Mouse (Mus musculus) heart, postnatal 0 days (tissue): ENCODE data around the gene Selenon. TPM values are rescaled to one million over a fixed set of nuclear protein-coding genes. Genes with fewer than 3 reads are reported as not detected.
"Not testable (repeated sequence)": the region's sequence is repeated elsewhere in the genome, so short reads cannot be mapped to it uniquely, and the experiment has no call there.

Source experiments
- ATAC-seq: fragments of 200-750 bp; cut with Nextera tagmentation; 2 replicates; pipeline ENCODE4 v1.8.0; 2017; ENCODE audit warnings: low read depth, moderate number of reproducible peaks, moderate library complexity; ENCODE audit not compliant: insufficient read depth
- DNase-seq: peaks from one replicate; pipeline ENCODE4 v3.0.0-alpha.2; 2016; ENCODE audit warnings: low spot score
- H3K27ac ChIP-seq: fragments of 300-500 bp; sonication (generic); 2 replicates; pipeline ENCODE4 v1.5.1; 2014; ENCODE audit warnings: low read depth, mild to moderate bottlenecking
- H3K27me3 ChIP-seq: fragments of 300-500 bp; sonication (generic); 2 replicates; pipeline ENCODE4 v1.6.1; 2014; ENCODE audit warnings: low read length, mixed read lengths; ENCODE audit not compliant: control insufficient read depth, insufficient read depth
- H3K36me3 ChIP-seq: fragments of 300-500 bp; sonication (generic); replicated peaks from 2 replicates; pipeline ENCODE4 v1.6.1; 2014; ENCODE audit warnings: low read length, mixed read lengths; ENCODE audit not compliant: control insufficient read depth, insufficient read depth
- H3K4me1 ChIP-seq: fragments of 300-500 bp; sonication (generic); 2 replicates; pipeline ENCODE4 v1.6.1; 2014; ENCODE audit warnings: antibody characterized with exemption; ENCODE audit not compliant: control insufficient read depth, insufficient read depth
- H3K4me2 ChIP-seq: fragments of 300-500 bp; sonication (generic); 2 replicates; pipeline ENCODE4 v1.6.1; 2014; ENCODE audit warnings: low read depth, mild to moderate bottlenecking, low read length, moderate library complexity
- H3K4me3 ChIP-seq: fragments of 300-500 bp; sonication (generic); 2 replicates; pipeline ENCODE4 v1.5.1; 2014; ENCODE audit warnings: low read depth, low read length
- H3K9ac ChIP-seq: fragments of 300-500 bp; sonication (generic); replicated peaks from 2 replicates; pipeline ENCODE4 v1.6.1; 2014; ENCODE audit warnings: low read depth, low read length, mixed read lengths
- H3K9me3 ChIP-seq: fragments of 300-500 bp; sonication (generic); replicated peaks from 2 replicates; pipeline ENCODE4 v1.6.1; 2016; ENCODE audit warnings: low read length; ENCODE audit not compliant: control insufficient read depth
- CTCF ChIP-seq: IDR thresholded peaks from 2 replicates; pipeline ENCODE4 v1.5.1; 2016; ENCODE audit warnings: antibody characterized with exemption, control low read depth, low read depth
- EP300 ChIP-seq: IDR thresholded peaks from 2 replicates; pipeline ENCODE4 v1.6.1; 2016; ENCODE audit warnings: antibody characterized with exemption, low read depth
- WGBS: fragments of 180-500 bp; shearing (Covaris S2); extraction: QIAGEN DNeasy Blood & Tissue Kit; methylation state at CpG from one replicate; pipeline ENCODE4 v1.1.7; 2014; 5-methylcytosine and 5-hydroxymethylcytosine counted together
- polyA plus RNA-seq: library from polyadenylated mRNA; unstranded; fragments of >200 nt; fragmentation: Nextera tagmentation; extraction: Ambion mirVana; gene quantifications from 2 replicates; pipeline ENCODE4 v1.2.1, GENCODE M21; 2015
- total RNA-seq: library from RNA; depleted of rRNA; stranded (reverse); fragments of >200 nt; gene quantifications from 2 replicates; pipeline ENCODE4 v1.2.3, GENCODE M21; 2014; ENCODE audit warnings: low replicate concordance

Selenon gene
- total and polyA plus RNA-seq, 2 experiments from 2014 or later, result 6.8 to 18.2 TPM

GRCm38 (mm10) chr4:134503686-134504357 is 48.1 kb downstream of the Selenon start:
- Histone ChIP-seq H3K27me3 (no peaks in the 10 kb centered on the region), H3K4me1 (no peaks in the 10 kb centered on the region), H3K9ac (no peak overlapping the region), H3K9me3 (no peaks in the 10 kb centered on the region; the same call in 1 of the 2 replicates), H3K4me3 (no peak overlapping the region), H3K27ac (no peak overlapping the region), H3K36me3 (peaks cover 11% of the 10 kb centered on the region; the same call in 1 of the 2 replicates), H3K4me2 (no peak overlapping the region)
- 67% methylated on average over 4 of the region's 4 CpGs for whole genome bisulfite sequencing
- DNase-seq (no peak), ATAC-seq (no peak)
- no peak for TF ChIP-seq CTCF
- TF ChIP-seq EP300, result no peak

GRCm38 (mm10) chr4:134501095-134501494 is 50.9 kb downstream of the Selenon start:
- no peaks in the 10 kb centered on the region; the same call in 1 of the 2 replicates for H3K9me3 ChIP-seq
- DNase-seq, result no peak
- no peak overlapping the region for H3K4me2 ChIP-seq
- H3K36me3 ChIP-seq, result no peaks in the 10 kb centered on the region
- ATAC-seq, result no peak
- peaks cover 19% of the 10 kb centered on the region for H3K4me1 ChIP-seq
- no peak overlapping the region for H3K27ac ChIP-seq
- no peak for TF ChIP-seq CTCF
- no peak for TF ChIP-seq EP300
- WGBS, result 82% methylated on average over 6 of the region's 6 CpGs
- no peak overlapping the region for H3K4me3 ChIP-seq
- no peak overlapping the region for H3K9ac ChIP-seq
- H3K27me3 ChIP-seq, result no peaks in the 10 kb centered on the region

GRCm38 (mm10) chr4:134498983-134499382 is 53.0 kb downstream of the Selenon start:
- H3K27me3 ChIP-seq, H3K4me3 ChIP-seq, H3K27ac ChIP-seq, H3K9me3 ChIP-seq, ATAC-seq, H3K36me3 ChIP-seq, DNase-seq, H3K4me2 ChIP-seq, H3K9ac ChIP-seq: not testable (repeated sequence)
- H3K4me1 ChIP-seq, result peaks cover 36% of the 10 kb centered on the region
- WGBS, result 74% methylated on average over 6 of the region's 6 CpGs

- no peak overlapping the region for H3K9ac ChIP-seq
- H3K27me3 ChIP-seq, result no peaks in the 10 kb centered on the region
- ATAC-seq (no peak), DNase-seq (no peak)
- no peaks in the 10 kb centered on the region for H3K9me3 ChIP-seq
- WGBS, result 53% methylated on average over 12 of the region's 12 CpGs
- H3K4me1 ChIP-seq, result peaks cover 36% of the 10 kb centered on the region
- peak overlapping the region; percentile 96 for H3K4me2 ChIP-seq
- H3K27ac ChIP-seq, result no peak overlapping the region
- H3K36me3 ChIP-seq, result no peaks in the 10 kb centered on the region
- no peak overlapping the region for H3K4me3 ChIP-seq
- no peak for TF ChIP-seq CTCF
- TF ChIP-seq EP300, result no peak
Observed at GRCm38 (mm10) chr4:134497986-134498731, 53.8 kb downstream of the Selenon start.

- H3K9ac ChIP-seq, result peak overlapping the region; percentile 59
- H3K27ac ChIP-seq, result peak overlapping the region; percentile 81
- no peak for DNase-seq
- peak overlapping the region; percentile 60 for H3K4me3 ChIP-seq
- no peaks in the 10 kb centered on the region for H3K27me3 ChIP-seq
- H3K36me3 ChIP-seq, result no peaks in the 10 kb centered on the region
- H3K4me1 ChIP-seq, result peaks cover 36% of the 10 kb centered on the region
- whole genome bisulfite sequencing, result 4% methylated on average over 6 of the region's 6 CpGs
- H3K4me2 ChIP-seq, result peak overlapping the region; percentile 96
- H3K9me3 ChIP-seq, result no peaks in the 10 kb centered on the region
- ATAC-seq, result no peak; the same call in 1 of the 2 replicates
- TF ChIP-seq CTCF (no peak), EP300 (no peak)
Observed at GRCm38 (mm10) chr4:134497223-134497622, 54.7 kb downstream of the Selenon start.
